Mouse (Mus musculus): ENCODE measurements around the gene Klk1b27. TPM values are rescaled to one million over a fixed set of nuclear protein-coding genes. Genes with fewer than 3 reads are reported as not detected.
"Not testable (repeated sequence)": the region's sequence is repeated elsewhere in the genome, so short reads cannot be mapped to it uniquely, and the experiment has no call there.

Klk1b27 gene
- polyA plus RNA-seq (2016; fragmentation: Nextera tagmentation; extraction: Ambion mirVana): not detected in 2 replicates

GRCm38 (mm10) chr7:44051990-44052389 lies at the start of gene Klk1b27:
Gene Klk1b27 (plus strand): TSS chr7:44052290.
- H3K4me1 ChIP-seq (replicated peaks); H3K9me3 ChIP-seq; H3K9ac ChIP-seq (replicated peaks); ATAC-seq (ENCODE audit: insufficient number of reproducible peaks, insufficient read depth, low FRiP score, low TSS enrichment, low read depth); H3K27ac ChIP-seq; H3K4me2 ChIP-seq; H3K4me3 ChIP-seq (replicated peaks); H3K27me3 ChIP-seq; H3K36me3 ChIP-seq: not testable (repeated sequence)
- WGBS: 68% methylated on average over 3 of the region's 3 CpGs

DNA sequence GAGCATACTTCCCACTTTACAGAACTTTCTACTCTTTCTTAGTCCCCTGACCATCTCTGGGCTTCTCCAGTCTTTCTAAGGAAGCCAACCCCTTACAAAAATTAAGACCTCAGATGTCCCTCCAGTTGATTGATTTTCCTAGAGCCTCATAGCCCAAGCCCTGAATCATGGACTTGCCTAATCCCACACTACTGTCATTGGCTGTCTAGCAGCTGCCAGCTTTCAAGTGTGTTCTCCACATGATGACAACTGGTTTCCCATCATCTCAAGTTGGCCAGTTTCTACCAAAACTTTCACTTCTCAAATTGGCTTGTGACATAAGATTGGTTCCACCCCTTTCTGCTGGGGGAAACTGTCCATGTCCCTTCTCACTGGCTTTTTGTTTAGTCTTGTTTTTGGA lies 47.2 kb upstream of the Klk1b27 start:
- no peaks in the 10 kb centered on the region for H3K9me3 ChIP-seq
- H3K27me3 ChIP-seq: no peaks in the 10 kb centered on the region
- H3K36me3 ChIP-seq: no peaks in the 10 kb centered on the region
- H3K4me1 ChIP-seq (replicated peaks): no peaks in the 10 kb centered on the region
- H3K9ac ChIP-seq (replicated peaks): no peak overlapping the region
- ATAC-seq (ENCODE audit: insufficient number of reproducible peaks, insufficient read depth, low FRiP score, low TSS enrichment, low read depth): no peak
- no peak overlapping the region for H3K4me3 ChIP-seq (replicated peaks)
- no peak overlapping the region for H3K4me2 ChIP-seq
- H3K27ac ChIP-seq: no peak overlapping the region

DNA sequence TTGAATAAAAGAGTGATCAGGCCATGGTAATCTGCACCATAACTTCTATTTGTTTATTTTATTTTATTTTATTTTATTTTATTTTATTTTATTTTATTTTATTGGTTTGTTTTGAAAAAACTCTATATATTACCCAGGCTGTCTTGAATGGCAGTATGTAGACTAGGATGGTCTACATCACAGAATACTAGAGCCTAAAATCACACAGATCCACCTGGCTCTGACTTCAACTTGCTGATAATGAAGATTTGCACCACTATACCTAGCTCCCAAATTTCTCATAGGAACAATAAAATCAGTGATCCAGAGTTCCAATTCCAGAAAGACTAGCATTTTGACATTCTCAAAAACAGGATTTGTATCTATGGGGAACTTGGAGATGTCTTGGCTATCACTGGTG lies 40.2 kb upstream of the Klk1b27 start, which contains the start of gene Klk1b26:
Gene Klk1b26 (plus strand): TSS at position 301 of the 400 bp plus-strand sequence.
- not testable (repeated sequence) for H3K9ac ChIP-seq (replicated peaks); H3K27me3 ChIP-seq; H3K4me3 ChIP-seq (replicated peaks); ATAC-seq (ENCODE audit: insufficient number of reproducible peaks, insufficient read depth, low FRiP score, low TSS enrichment, low read depth); H3K9me3 ChIP-seq; H3K4me2 ChIP-seq; H3K4me1 ChIP-seq (replicated peaks); H3K36me3 ChIP-seq; H3K27ac ChIP-seq

- H3K4me1 ChIP-seq (replicated peaks); H3K27ac ChIP-seq; H3K4me2 ChIP-seq; H3K9ac ChIP-seq (replicated peaks); ATAC-seq (ENCODE audit: insufficient number of reproducible peaks, insufficient read depth, low FRiP score, low TSS enrichment, low read depth); H3K27me3 ChIP-seq; H3K36me3 ChIP-seq; H3K4me3 ChIP-seq (replicated peaks); H3K9me3 ChIP-seq: not testable (repeated sequence)
- WGBS: 79% methylated on average over 6 of the region's 6 CpGs
These were observed 37.4 kb upstream of the Klk1b27 start for GRCm38 (mm10) chr7:44014666-44015065.

GRCm38 (mm10) chr7:44015071-44015470 lies 37.0 kb upstream of the Klk1b27 start:
- no peaks in the 10 kb centered on the region for H3K36me3 ChIP-seq
- no peaks in the 10 kb centered on the region for H3K4me1 ChIP-seq (replicated peaks)
- no peaks in the 10 kb centered on the region for H3K27me3 ChIP-seq
- no peak for ATAC-seq (ENCODE audit: insufficient number of reproducible peaks, insufficient read depth, low FRiP score, low TSS enrichment, low read depth)
- no peak overlapping the region for H3K9ac ChIP-seq (replicated peaks)
- H3K4me2 ChIP-seq: no peak overlapping the region
- H3K27ac ChIP-seq: no peak overlapping the region
- 89% methylated on average over 5 of the region's 5 CpGs for WGBS
- no peak overlapping the region for H3K4me3 ChIP-seq (replicated peaks)
- H3K9me3 ChIP-seq: no peaks in the 10 kb centered on the region

- Histone ChIP-seq H3K4me2 (no peak overlapping the region), H3K36me3 (no peaks in the 10 kb centered on the region), H3K27ac (no peak overlapping the region), H3K4me3 (replicated peaks) (no peak overlapping the region), H3K27me3 (no peaks in the 10 kb centered on the region), H3K9ac (replicated peaks) (no peak overlapping the region), H3K4me1 (replicated peaks) (no peaks in the 10 kb centered on the region), H3K9me3 (no peaks in the 10 kb centered on the region)
- no peak for ATAC-seq (ENCODE audit: insufficient number of reproducible peaks, insufficient read depth, low FRiP score, low TSS enrichment, low read depth)
- WGBS: 83% methylated on average over 2 of the region's 2 CpGs
These were observed 20.0 kb downstream of the Klk1b27 start for GRCm38 (mm10) chr7:44072117-44072516.

DNA sequence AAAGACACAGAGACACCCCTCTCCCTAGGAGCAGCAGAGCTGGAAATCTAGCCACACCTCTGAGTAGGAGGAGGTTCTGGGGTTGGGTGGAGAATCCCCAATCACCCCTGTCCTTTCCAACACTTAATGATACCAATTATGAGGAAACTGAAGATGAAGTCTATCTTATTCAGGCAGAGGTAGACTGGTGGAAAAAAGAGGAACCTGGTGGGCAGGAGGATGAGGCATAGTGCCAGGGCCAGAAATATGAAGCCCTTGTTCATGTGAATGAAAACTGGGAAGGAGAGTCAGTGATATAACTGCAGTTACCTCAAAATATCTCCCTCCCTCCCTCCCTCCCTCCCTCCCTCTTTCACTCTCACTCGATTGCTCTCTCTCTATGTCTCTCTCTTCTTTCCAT lies 25.6 kb downstream of the Klk1b27 start:
- H3K27ac ChIP-seq: no peak overlapping the region
- no peaks in the 10 kb centered on the region for H3K27me3 ChIP-seq
- no peak overlapping the region for H3K9ac ChIP-seq (replicated peaks)
- H3K4me1 ChIP-seq (replicated peaks): no peaks in the 10 kb centered on the region
- no peaks in the 10 kb centered on the region for H3K36me3 ChIP-seq
- H3K9me3 ChIP-seq: no peaks in the 10 kb centered on the region
- H3K4me2 ChIP-seq: no peak overlapping the region
- no peak for ATAC-seq (ENCODE audit: insufficient number of reproducible peaks, insufficient read depth, low FRiP score, low TSS enrichment, low read depth)
- 33% methylated on average over 1 of the region's 1 CpGs for WGBS
- no peak overlapping the region for H3K4me3 ChIP-seq (replicated peaks)

- no peak for ATAC-seq (ENCODE audit: insufficient number of reproducible peaks, insufficient read depth, low FRiP score, low TSS enrichment, low read depth)
- no peaks in the 10 kb centered on the region for H3K9me3 ChIP-seq
- no peaks in the 10 kb centered on the region for H3K27me3 ChIP-seq
- no peak overlapping the region for H3K27ac ChIP-seq
- no peaks in the 10 kb centered on the region for H3K36me3 ChIP-seq
- H3K4me3 ChIP-seq (replicated peaks): no peak overlapping the region
- no peak overlapping the region for H3K4me2 ChIP-seq
- 81% methylated on average over 1 of the region's 1 CpGs for WGBS
- no peak overlapping the region for H3K9ac ChIP-seq (replicated peaks)
- H3K4me1 ChIP-seq (replicated peaks): no peaks in the 10 kb centered on the region
These were observed 44.0 kb downstream of the Klk1b27 start for GRCm38 (mm10) chr7:44096111-44096510.

- ATAC-seq (ENCODE audit: insufficient number of reproducible peaks, insufficient read depth, low FRiP score, low TSS enrichment, low read depth); H3K9ac ChIP-seq (replicated peaks); H3K36me3 ChIP-seq; H3K4me3 ChIP-seq (replicated peaks); H3K27me3 ChIP-seq; H3K27ac ChIP-seq; H3K4me2 ChIP-seq; H3K4me1 ChIP-seq (replicated peaks); H3K9me3 ChIP-seq: not testable (repeated sequence)
- WGBS: 72% methylated on average over 3 of the region's 3 CpGs
These were observed 49.9 kb downstream of the Klk1b27 start, which contains the start of gene Klk1b21 for GRCm38 (mm10) chr7:44102028-44102427. Gene Klk1b21 (plus strand): TSS chr7:44102328.

Other genes with a start within 250 kb of the Klk1b27 start
- gene Klk7, start 241.0 kb upstream of the Klk1b27 start, polyA plus RNA-seq (2016; fragmentation: Nextera tagmentation; extraction: Ambion mirVana): 0.10 TPM in 1 of 2 replicates, not detected in the other
- gene Klk6, start 227.8 kb upstream of the Klk1b27 start, polyA plus RNA-seq (2016; fragmentation: Nextera tagmentation; extraction: Ambion mirVana): not detected in 2 replicates
- gene Klk5, start 210.3 kb upstream of the Klk1b27 start, polyA plus RNA-seq (2016; fragmentation: Nextera tagmentation; extraction: Ambion mirVana): 0.28 TPM in 1 of 2 replicates, not detected in the other
- gene Klk4, start 171.1 kb upstream of the Klk1b27 start, polyA plus RNA-seq (2016; fragmentation: Nextera tagmentation; extraction: Ambion mirVana): 0.23 TPM in 1 of 2 replicates, not detected in the other
- gene Klk15, start 118.5 kb upstream of the Klk1b27 start, polyA plus RNA-seq (2016; fragmentation: Nextera tagmentation; extraction: Ambion mirVana): not detected in 2 replicates
- not detected in 2 replicates for gene Klk1b8, start 101.6 kb upstream of the Klk1b27 start, polyA plus RNA-seq (2016; fragmentation: Nextera tagmentation; extraction: Ambion mirVana)
- gene Klk1b1, start 85.5 kb upstream of the Klk1b27 start, polyA plus RNA-seq (2016; fragmentation: Nextera tagmentation; extraction: Ambion mirVana): not detected in 2 replicates
- not detected in 2 replicates for gene Klk1b9, start 76.2 kb upstream of the Klk1b27 start, polyA plus RNA-seq (2016; fragmentation: Nextera tagmentation; extraction: Ambion mirVana)
- gene Klk1b11, start 56.4 kb upstream of the Klk1b27 start, polyA plus RNA-seq (2016; fragmentation: Nextera tagmentation; extraction: Ambion mirVana): not detected in 2 replicates
- not detected in 2 replicates for gene Klk1b26, start 40.1 kb upstream of the Klk1b27 start, polyA plus RNA-seq (2016; fragmentation: Nextera tagmentation; extraction: Ambion mirVana)
- gene Klk1b21, start 50.0 kb downstream of the Klk1b27 start, polyA plus RNA-seq (2016; fragmentation: Nextera tagmentation; extraction: Ambion mirVana): not detected in 2 replicates
- not detected in 2 replicates for gene Klk1b22, start 60.4 kb downstream of the Klk1b27 start, polyA plus RNA-seq (2016; fragmentation: Nextera tagmentation; extraction: Ambion mirVana)
- not detected in 2 replicates for gene Klk1b16, start 84.5 kb downstream of the Klk1b27 start, polyA plus RNA-seq (2016; fragmentation: Nextera tagmentation; extraction: Ambion mirVana)
- gene Klk1b24, start 135.9 kb downstream of the Klk1b27 start, polyA plus RNA-seq (2016; fragmentation: Nextera tagmentation; extraction: Ambion mirVana): not detected in 2 replicates
- gene Klk1b3, start 145.9 kb downstream of the Klk1b27 start, polyA plus RNA-seq (2016; fragmentation: Nextera tagmentation; extraction: Ambion mirVana): not detected in 2 replicates
- not detected in 2 replicates for gene Klk1b4, start 155.1 kb downstream of the Klk1b27 start, polyA plus RNA-seq (2016; fragmentation: Nextera tagmentation; extraction: Ambion mirVana)
- gene Klk1b5, start 163.7 kb downstream of the Klk1b27 start, polyA plus RNA-seq (2016; fragmentation: Nextera tagmentation; extraction: Ambion mirVana): not detected in 2 replicates
- not detected in 2 replicates for gene Klk1, start 173.1 kb downstream of the Klk1b27 start, polyA plus RNA-seq (2016; fragmentation: Nextera tagmentation; extraction: Ambion mirVana)
- 0.14 TPM in 1 of 2 replicates, not detected in the other for gene Gm36864, start 183.9 kb downstream of the Klk1b27 start, polyA plus RNA-seq (2016; fragmentation: Nextera tagmentation; extraction: Ambion mirVana)
- gene 1700028J19Rik, start 194.4 kb downstream of the Klk1b27 start, polyA plus RNA-seq (2016; fragmentation: Nextera tagmentation; extraction: Ambion mirVana): 0.76 and 0.87 TPM in 2 replicates
- 209 and 214 TPM in 2 replicates for gene 2410002F23Rik, start 194.4 kb downstream of the Klk1b27 start, polyA plus RNA-seq (2016; fragmentation: Nextera tagmentation; extraction: Ambion mirVana)
- gene Acp4, start 205.1 kb downstream of the Klk1b27 start, polyA plus RNA-seq (2016; fragmentation: Nextera tagmentation; extraction: Ambion mirVana): 0.28 TPM in 1 of 2 replicates, not detected in the other
- gene Gm15517, start 209.2 kb downstream of the Klk1b27 start, polyA plus RNA-seq (2016; fragmentation: Nextera tagmentation; extraction: Ambion mirVana): not detected in 2 replicates

Data from limb, embryonic 12.5 days (tissue).